Mouse (Mus musculus): Measurements from ENCODE around the gene Abca9.

- TF ChIP-seq POLR2AphosphoS2 (IDR thresholded peaks at IDR 0.05; ENCODE audit: insufficient read length, low read depth) (no peak), SRF (IDR thresholded peaks at IDR 0.05; ENCODE audit: control insufficient read depth, insufficient read length, low read depth) (no peak), E2F4 (IDR thresholded peaks at IDR 0.05; ENCODE audit: insufficient read depth) (no peak), POLR2A (IDR thresholded peaks at IDR 0.05; ENCODE audit: insufficient read length, low read depth) (no peak), TCF3 (IDR thresholded peaks at IDR 0.05; ENCODE audit: insufficient read length, low read depth) (no peak), MAX (IDR thresholded peaks at IDR 0.05; ENCODE audit: low read depth) (no peak), CEBPB (IDR thresholded peaks at IDR 0.05; ENCODE audit: insufficient read depth, poor library complexity, severe bottlenecking) (no peak), TCF12 (IDR thresholded peaks at IDR 0.05; ENCODE audit: insufficient read depth, poor library complexity, severe bottlenecking) (no peak), MYOG (IDR thresholded peaks at IDR 0.05; ENCODE audit: control insufficient read depth in 1 of 3, insufficient read depth in 1 of 3, insufficient read length in 2 of 3, low read depth in 2 of 3) (no peak)
These were observed 69.1 kb downstream of the Abca9 start for GRCm38 (mm10) chr11:110098901-110099300.

Data from myocyte (in vitro differentiated cells).